Mouse (Mus musculus): ENCODE measurements around the gene Pet2.

Pet2 gene

GRCm38 (mm10) chrX:89409589-89409988, at the start of gene Pet2:
Gene Pet2, minus strand, starts transcription at chrX:89409689.
- in situ Hi-C loops (cut with MboI; ENCODE audit: low sequenced_read_pairs), result no loop called here

Data from CH12F3 (cell line).